Comparison of ENCODE assay signal across 9 mouse cellular contexts in genomic region chr7:101378796-101379465, GRCm38 (mm10). TPM values are rescaled to one million over a fixed set of nuclear protein-coding genes. Genes with fewer than 3 reads are reported as not detected.
DNase-seq lines count a peak whose midpoint lies in the region; ATAC-seq and TF ChIP-seq lines count a peak whose summit lies in the region.
"Had no signal": no experiment of that assay in that cellular context is flagged by ENCODE, and none has a peak within 500 bp of the region (broad histone marks: within the 10 kb centered on the region; RNA-seq: fewer than 3 reads in every experiment).

No protein-coding gene starts in this region.

- no peaks in the 10 kb centered on the region for H3K36me3 ChIP-seq in lung, embryonic 14.5 days (ENCODE audit: insufficient read depth)
- no peaks in the 10 kb centered on the region for H3K36me3 ChIP-seq in embryonic facial prominence, embryonic 15.5 days
- no peaks in the 10 kb centered on the region for H3K36me3 ChIP-seq in kidney, embryonic 16.5 days (ENCODE audit: insufficient read depth, low read length)
- peaks cover 4% of the 10 kb centered on the region for H3K36me3 ChIP-seq in myocyte (ENCODE audit: control insufficient read depth, insufficient read depth)

- DNase-seq in lung, embryonic 14.5 days = no peak
- DNase-seq in lung, postnatal 36 days = no peak
- no peak for DNase-seq in layer of hippocampus, adult 18-20 months (ENCODE audit: low spot score in 2 of 2)
- DNase-seq: right cerebral cortex, postnatal 4 days had no signal

- no peaks in the 10 kb centered on the region for H3K9me3 ChIP-seq in lung, embryonic 14.5 days (ENCODE audit: low read depth, low read length)
- H3K9me3 ChIP-seq in embryonic facial prominence, embryonic 15.5 days (replicated peaks) = no peaks in the 10 kb centered on the region
- H3K9me3 ChIP-seq in kidney, embryonic 16.5 days (ENCODE audit: low read length) = no peaks in the 10 kb centered on the region

- H3K27me3 ChIP-seq in lung, embryonic 14.5 days (ENCODE audit: insufficient read depth, low read length) = no peaks in the 10 kb centered on the region
- no peaks in the 10 kb centered on the region for H3K27me3 ChIP-seq in embryonic facial prominence, embryonic 15.5 days
- H3K27me3 ChIP-seq in kidney, embryonic 16.5 days (ENCODE audit: insufficient read depth, low read length) = no peaks in the 10 kb centered on the region
- H3K27me3 ChIP-seq in myocyte (ENCODE audit: control insufficient read depth, insufficient read depth, insufficient read length) = no peaks in the 10 kb centered on the region

- peak overlapping the region; percentile 56 for H3K4me2 ChIP-seq in lung, embryonic 14.5 days
- peak overlapping the region; percentile 47 for H3K4me2 ChIP-seq in embryonic facial prominence, embryonic 15.5 days (replicated peaks)
- H3K4me2 ChIP-seq in kidney, embryonic 16.5 days (replicated peaks; ENCODE audit: low read depth, low read length) = peak overlapping the region; percentile 50
- peak overlapping the region; percentile 32 for H3K4me2 ChIP-seq in myocyte (ENCODE audit: low read depth)

- WGBS in lung, embryonic 14.5 days = 47% methylated on average over 5 of the region's 5 CpGs
- 49% methylated on average over 5 of the region's 5 CpGs for WGBS in embryonic facial prominence, embryonic 15.5 days
- WGBS in kidney, embryonic 16.5 days = 50% methylated on average over 5 of the region's 5 CpGs

- H3K79me2 ChIP-seq in myocyte (ENCODE audit: control insufficient read depth, insufficient read depth) = no peaks in the 10 kb centered on the region

- peak overlapping the region; percentile 14 for H3K4me3 ChIP-seq in lung, embryonic 14.5 days (ENCODE audit: low read depth, low read length)
- H3K4me3 ChIP-seq in embryonic facial prominence, embryonic 15.5 days (replicated peaks) = peak overlapping the region; percentile 30; the same call in 1 of the 2 replicates
- H3K4me3 ChIP-seq in kidney, embryonic 16.5 days (ENCODE audit: low read length) = peak overlapping the region; percentile 31
- H3K4me3 ChIP-seq in myocyte = no peak overlapping the region

- TF ChIP-seq POLR2A in myocyte (IDR thresholded peaks at IDR 0.05; ENCODE audit: insufficient read length, low read depth) = no peak

- ATAC-seq in lung, embryonic 14.5 days (ENCODE audit: insufficient read depth) = no peak
- no peak for ATAC-seq in embryonic facial prominence, embryonic 15.5 days (ENCODE audit: insufficient number of reproducible peaks, low FRiP score, low TSS enrichment, low read depth)
- ATAC-seq in kidney, embryonic 16.5 days (ENCODE audit: low FRiP score, low TSS enrichment) = no peak
- no peak for ATAC-seq in monocyte, adult 5-6 weeks (replicated peaks; ENCODE audit: insufficient number of reproducible peaks, low FRiP score, low TSS enrichment, poor library complexity, severe bottlenecking)

- H3K4me1 ChIP-seq in lung, embryonic 14.5 days (ENCODE audit: insufficient read depth) = peaks cover 14% of the 10 kb centered on the region
- peaks cover 34% of the 10 kb centered on the region for H3K4me1 ChIP-seq in embryonic facial prominence, embryonic 15.5 days
- H3K4me1 ChIP-seq in kidney, embryonic 16.5 days (ENCODE audit: insufficient read depth, low read length) = peaks cover 30% of the 10 kb centered on the region

- peak overlapping the region; percentile 82; the same call in 1 of the 2 replicates for H3K27ac ChIP-seq in lung, embryonic 14.5 days (ENCODE audit: low read depth)
- H3K27ac ChIP-seq in embryonic facial prominence, embryonic 15.5 days (replicated peaks) = peak overlapping the region; percentile 76; the same call in 1 of the 2 replicates
- peak overlapping the region; percentile 76 for H3K27ac ChIP-seq in kidney, embryonic 16.5 days (ENCODE audit: low read length)

- no peak for TF ChIP-seq CTCF in lung, embryonic 14.5 days (IDR thresholded peaks at IDR 0.05; ENCODE audit: low read depth)

- no peak overlapping the region for H3ac ChIP-seq in myocyte (ENCODE audit: control insufficient read depth, insufficient read length)

- peak overlapping the region; percentile 42 for H3K9ac ChIP-seq in lung, embryonic 14.5 days
- H3K9ac ChIP-seq in embryonic facial prominence, embryonic 15.5 days = 0 out of 2 replicates have a peak overlapping the region, but pooled peaks have one; percentile 22
- peak overlapping the region; percentile 62 for H3K9ac ChIP-seq in kidney, embryonic 16.5 days (replicated peaks; ENCODE audit: low read length)

TF ChIP-seq in myocyte, 11 proteins besides CTCF, POLR2A, EP300 and RAD21:
- TF ChIP-seq SRF (IDR thresholded peaks at IDR 0.05; ENCODE audit: control insufficient read depth, insufficient read length, low read depth) = no peak
- TF ChIP-seq USF1 (IDR thresholded peaks at IDR 0.05; ENCODE audit: low read depth) = no peak
TF ChIP-seq in myocyte: peak in this region for 0.

RNA-seq across cellular contexts. Expression of gene Arap1, which starts 31.1 kb away (rescaled TPM):
- polyA plus RNA-seq in lung, embryonic 14.5 days (2014; fragmentation: Nextera tagmentation; extraction: Ambion mirVana) = 108 and 122 TPM in 2 replicates
- polyA plus RNA-seq in embryonic facial prominence, embryonic 15.5 days (2015; fragmentation: Nextera tagmentation; extraction: Ambion mirVana) = 82.5 and 82.8 TPM in 2 replicates
- polyA plus RNA-seq in kidney, embryonic 16.5 days (2015; fragmentation: Nextera tagmentation; extraction: Ambion mirVana) = 106 and 112 TPM in 2 replicates
- 24.7 TPM for polyA plus RNA-seq in myocyte (2012; fragmentation: generic; extraction: Trizol)
- total RNA-seq in monocyte, adult 5-6 weeks (2017) = 247 to 347 TPM (median 330 TPM) in 3 replicates
- total RNA-seq in layer of hippocampus, adult 18-20 months (2021) = 10 to 100 TPM; 15.4 to 18.0 TPM

RNA-seq across cellular contexts. Expression of gene Gm45837, which starts 31.8 kb away (rescaled TPM):
- polyA plus RNA-seq in lung, embryonic 14.5 days (2014; fragmentation: Nextera tagmentation; extraction: Ambion mirVana) = 12.2 TPM in 1 of 2 replicates, not detected in the other
- 3.4 and 9.6 TPM in 2 replicates for polyA plus RNA-seq in embryonic facial prominence, embryonic 15.5 days (2015; fragmentation: Nextera tagmentation; extraction: Ambion mirVana)
- 9.9 TPM in 1 of 2 replicates, not detected in the other for polyA plus RNA-seq in kidney, embryonic 16.5 days (2015; fragmentation: Nextera tagmentation; extraction: Ambion mirVana)
- polyA plus RNA-seq in myocyte (2012; fragmentation: generic; extraction: Trizol) = 0.55 TPM
- total RNA-seq in monocyte, adult 5-6 weeks (2017) = 8.9 to 28.8 TPM (median 12.5 TPM) in 3 replicates
- total RNA-seq in layer of hippocampus, adult 18-20 months (2021) = 1 to 10 TPM in 1 of 2 experiments, not detected in 1; 2.0 TPM
- total RNA-seq: layer of hippocampus, postnatal 25 days had no signal

RNA-seq across cellular contexts. Expression of gene Pde2a, which starts 42.6 kb away (rescaled TPM):
- polyA plus RNA-seq in lung, embryonic 14.5 days (2014; fragmentation: Nextera tagmentation; extraction: Ambion mirVana) = 14.3 and 29.3 TPM in 2 replicates
- 10.0 and 12.5 TPM in 2 replicates for polyA plus RNA-seq in embryonic facial prominence, embryonic 15.5 days (2015; fragmentation: Nextera tagmentation; extraction: Ambion mirVana)
- polyA plus RNA-seq in kidney, embryonic 16.5 days (2015; fragmentation: Nextera tagmentation; extraction: Ambion mirVana) = 31.6 and 46.5 TPM in 2 replicates
- 49.3 TPM for polyA plus RNA-seq in myocyte (2012; fragmentation: generic; extraction: Trizol)
- total RNA-seq in monocyte, adult 5-6 weeks (2017) = 13.4 to 111 TPM (median 54.4 TPM) in 3 replicates
- 100 to 1,000 TPM; 327 to 333 TPM for total RNA-seq in layer of hippocampus, adult 18-20 months (2021)
